Mouse (Mus musculus): ENCODE measurements at regions not wholly inside any gene's neighbourhood (a gene's known extent, or its start where the extent isn't known, plus 50 kb on each side); places are given as distances from the start of the nearest gene placed in this dataset.

DNA sequence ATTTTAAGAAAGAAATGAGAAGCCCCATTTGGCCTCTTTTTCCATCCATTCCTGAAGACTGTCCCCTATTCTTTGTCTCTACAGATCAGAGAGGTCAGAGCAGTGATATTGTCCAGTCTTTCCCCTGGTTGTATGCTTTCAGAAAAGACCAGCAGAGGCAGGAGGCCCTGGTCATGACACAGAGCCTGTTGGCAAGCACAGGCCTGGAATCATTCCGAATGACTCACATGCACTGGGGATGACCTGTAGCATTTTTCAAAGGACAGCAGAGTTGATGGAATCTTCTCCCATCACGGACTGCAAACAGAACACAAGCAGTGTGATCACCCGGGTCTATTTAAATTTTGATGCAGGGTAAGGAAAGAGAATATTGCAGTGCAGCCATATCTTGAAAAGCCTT, 50.2 kb upstream of the Nxt1 start:
- no peak for DNase-seq (ENCODE audit: extremely low spot score, low spot score)

DNA sequence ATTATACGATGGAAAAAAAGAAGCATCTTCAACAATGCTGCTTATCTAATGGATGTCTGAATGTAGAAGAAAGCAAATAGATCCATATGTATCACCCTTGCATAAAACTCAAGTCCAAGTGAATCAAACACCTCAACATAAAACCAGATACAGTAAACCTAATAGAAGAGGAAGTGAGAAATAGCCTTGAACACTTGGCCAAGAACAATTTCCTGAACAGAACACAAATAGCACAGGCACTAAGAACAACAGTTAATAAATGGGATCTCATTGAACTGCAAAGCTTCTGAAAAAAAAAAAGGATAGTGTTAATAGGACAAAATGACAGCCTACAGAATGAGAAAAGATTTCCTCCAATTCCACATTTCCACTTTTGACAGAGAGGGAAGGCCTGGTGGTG, 60.5 kb upstream of the Nxt1 start:
- no peak for DNase-seq (ENCODE audit: extremely low spot score, low spot score)

DNA sequence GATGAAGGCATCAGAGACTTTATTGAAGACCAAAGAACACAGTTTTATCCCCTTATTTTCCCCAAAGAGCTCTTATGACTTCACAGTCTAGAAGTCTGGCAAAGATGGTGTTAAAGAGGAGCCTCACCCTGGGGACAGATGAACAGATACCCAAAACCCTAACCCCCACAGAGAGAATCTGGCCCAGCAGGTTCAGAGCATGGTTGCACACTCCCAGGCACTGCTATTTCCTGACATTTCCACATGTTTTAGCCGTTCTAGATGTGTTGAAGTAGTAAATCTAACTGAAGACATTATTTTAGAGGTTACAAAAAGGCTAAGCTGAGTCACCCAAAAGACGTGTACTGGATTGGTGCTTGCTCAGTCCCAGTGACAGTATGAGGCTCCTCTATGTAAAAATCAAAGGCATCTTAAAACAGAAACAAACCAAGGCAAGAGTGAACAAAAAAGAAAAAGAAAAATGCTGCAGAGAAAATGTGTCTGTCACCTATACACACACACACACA, 66.9 kb upstream of the Nxt1 start:
- DNase-seq (ENCODE audit: extremely low spot score, low spot score) = no peak

DNA sequence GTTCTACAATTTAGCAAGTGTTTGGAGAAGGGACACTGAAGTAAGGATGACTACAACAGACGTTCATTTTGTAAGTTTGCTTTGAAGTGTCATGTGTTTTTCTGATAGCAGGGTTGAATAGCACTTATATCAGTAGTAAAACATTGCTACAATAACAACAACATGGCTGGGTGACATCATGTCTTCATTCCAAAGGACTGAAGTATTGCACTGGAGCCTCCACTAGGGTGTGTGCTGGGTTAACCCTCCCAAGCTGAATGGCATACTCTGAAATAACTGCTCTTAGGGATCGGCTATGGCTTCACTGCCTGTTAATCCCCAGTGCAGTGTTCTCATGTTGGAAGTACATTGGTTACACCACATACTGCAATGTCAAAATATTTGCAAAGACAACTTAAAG, 68.5 kb upstream of the Nxt1 start:
- DNase-seq (ENCODE audit: extremely low spot score, low spot score) = no peak

DNA sequence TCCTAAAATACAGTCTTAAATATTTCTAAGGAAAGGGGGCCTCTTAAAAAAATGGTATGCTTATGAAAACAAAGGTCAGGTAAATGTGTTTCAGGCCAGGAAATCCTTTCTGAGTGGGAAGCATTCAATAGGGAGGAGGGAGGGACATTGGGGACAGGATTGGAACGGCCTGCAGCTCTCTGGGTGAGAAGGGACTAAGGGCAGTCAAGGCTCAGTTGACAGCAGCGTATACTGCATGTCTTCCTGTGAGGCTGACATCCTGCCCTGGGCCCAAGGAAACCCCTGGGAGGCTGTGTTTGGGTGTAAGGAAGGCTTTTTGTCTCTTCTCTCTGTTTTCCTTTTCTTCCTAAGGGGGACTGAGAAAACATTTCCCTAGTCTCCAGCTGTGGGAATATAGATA, 69.1 kb upstream of the Nxt1 start:
- no peak for DNase-seq (ENCODE audit: extremely low spot score, low spot score)

DNA sequence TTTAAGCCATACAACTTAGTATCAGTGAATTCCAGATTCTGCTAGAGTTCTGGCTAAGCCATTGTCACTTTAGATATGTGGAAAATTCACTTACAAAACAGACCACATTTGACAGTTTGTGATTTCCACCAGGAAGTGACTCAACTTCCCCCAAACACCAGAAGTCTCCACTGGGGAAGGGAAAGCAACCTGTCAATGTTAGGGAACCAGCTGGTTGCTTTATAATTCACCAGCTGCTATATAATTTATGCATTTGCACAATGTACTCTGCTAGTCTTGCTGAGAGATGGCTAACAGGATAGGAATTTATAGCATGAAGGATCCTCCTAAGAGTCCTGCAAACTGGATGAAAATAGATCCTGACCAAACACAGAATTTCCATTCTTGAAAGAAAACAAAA, 72.9 kb upstream of the Nxt1 start:
- DNase-seq (ENCODE audit: extremely low spot score, low spot score) = no peak

DNA sequence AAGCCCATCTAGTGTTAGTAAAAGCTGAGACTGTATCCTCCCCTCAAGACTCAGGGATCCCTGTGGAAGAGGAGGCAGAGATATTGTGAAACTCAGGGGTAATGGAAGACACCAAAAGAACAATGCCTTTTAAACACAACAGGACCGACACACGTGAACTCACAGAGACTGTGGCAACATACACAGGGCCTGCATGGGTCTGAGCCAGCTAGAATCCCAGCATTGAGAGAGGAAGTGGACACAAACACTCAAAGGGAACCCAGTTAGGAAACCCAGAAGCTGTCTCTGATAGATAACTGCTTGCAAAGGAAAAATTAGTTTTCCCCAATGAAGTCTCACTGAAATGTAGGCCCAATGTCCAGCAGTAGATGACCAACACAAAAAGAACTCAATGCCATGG, 75.4 kb upstream of the Nxt1 start:
- no peak for DNase-seq (ENCODE audit: extremely low spot score, low spot score)

DNA sequence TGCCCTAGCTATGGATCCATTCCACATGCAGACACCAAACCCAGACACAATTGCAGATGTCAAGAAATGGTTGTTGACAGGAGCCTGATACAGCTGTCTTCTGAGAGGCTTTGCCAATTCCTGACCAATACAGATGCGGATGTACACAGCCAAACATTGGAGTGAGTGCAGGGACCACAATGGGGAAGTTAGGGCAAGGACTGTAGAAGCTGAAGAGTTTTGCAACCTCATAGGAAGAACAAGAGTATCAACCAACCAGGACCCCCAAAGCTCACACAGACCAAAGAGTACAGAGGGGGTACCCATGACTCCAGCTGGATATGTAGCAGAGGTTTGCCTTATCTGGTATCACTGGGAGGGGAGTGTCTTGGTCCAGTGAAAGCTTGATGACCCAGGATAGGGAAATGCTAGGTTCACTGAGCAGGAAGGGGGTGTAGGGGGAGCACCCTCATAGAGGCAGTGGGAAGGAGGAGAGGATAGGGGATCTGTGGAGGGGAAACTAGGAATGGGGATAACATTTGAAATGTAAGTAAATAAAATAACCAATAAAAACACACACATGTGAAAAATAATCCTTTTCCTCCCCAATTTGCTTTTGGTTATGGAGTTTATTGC, 86.6 kb upstream of the Nxt1 start:
- no peak for DNase-seq (ENCODE audit: extremely low spot score, low spot score)

DNA sequence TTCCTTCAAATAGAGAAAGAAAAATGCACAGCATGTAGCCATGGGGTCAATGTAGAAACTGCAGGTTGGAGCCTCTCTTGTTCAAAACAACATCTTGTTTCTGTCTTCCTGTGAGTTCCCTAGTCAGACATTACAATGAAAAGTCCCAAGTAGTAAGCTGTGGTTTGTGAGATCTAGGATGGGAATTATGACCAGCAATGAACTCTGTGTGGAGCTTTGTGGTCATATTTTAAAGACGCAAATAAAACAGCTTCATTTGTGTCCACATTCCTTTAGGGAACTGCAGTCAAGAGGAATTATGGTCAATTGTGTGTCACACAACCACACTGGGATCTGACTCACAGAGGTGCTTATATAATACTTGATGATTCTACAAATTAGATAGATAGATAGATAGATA, 90.2 kb upstream of the Nxt1 start:
- no peak for DNase-seq (ENCODE audit: extremely low spot score, low spot score)

DNA sequence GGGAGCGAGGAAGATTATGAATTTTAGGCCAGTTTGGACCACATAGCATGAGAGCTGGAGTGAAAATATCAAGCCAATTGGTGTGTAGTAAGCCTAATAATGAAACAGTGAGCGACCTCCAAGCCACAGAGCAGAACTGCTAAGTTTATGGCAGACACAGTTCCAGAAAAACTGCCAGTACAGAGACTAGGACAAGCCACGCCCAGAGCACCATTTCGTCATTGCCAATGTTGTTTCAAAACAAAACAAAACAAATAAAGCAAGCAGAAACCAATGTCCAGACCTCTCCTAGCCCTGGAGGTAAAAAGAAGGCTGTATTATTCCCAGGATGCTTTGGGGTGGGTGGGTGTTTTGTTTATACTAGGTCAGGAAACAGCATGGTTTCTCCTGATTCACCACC, 90.7 kb upstream of the Nxt1 start:
- no peak for DNase-seq (ENCODE audit: extremely low spot score, low spot score)

DNA sequence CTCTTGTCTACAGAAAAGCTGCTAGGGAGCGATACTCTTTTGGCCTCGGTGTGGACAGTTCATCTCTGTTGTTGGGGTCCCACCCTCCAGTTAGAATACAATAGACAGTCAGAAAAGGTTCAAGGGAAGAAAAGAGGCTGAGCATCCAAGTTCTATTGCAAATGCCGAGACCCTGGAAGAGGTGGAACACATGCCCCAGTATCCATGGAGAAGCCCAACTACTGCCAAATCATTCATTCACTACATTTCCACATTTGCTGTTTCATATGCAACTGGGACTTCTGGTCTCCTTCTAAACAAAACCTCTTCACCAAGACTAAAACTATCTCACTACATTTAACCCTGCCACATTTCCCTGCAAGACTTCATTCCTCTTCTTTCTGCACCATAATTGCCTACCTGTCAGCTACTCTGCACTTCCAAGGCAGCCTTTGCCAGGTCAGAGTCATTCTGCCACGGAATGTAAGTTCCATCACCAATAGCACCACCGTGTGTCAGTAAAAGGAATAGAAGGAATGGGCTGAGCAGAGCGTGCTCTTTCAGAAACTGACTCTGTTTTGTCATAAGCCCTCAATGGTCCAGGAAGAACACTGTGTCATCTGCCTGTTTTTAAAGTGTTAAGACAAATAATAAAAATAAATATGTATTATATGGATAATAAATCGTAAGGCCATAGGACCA, 92.0 kb upstream of the Nxt1 start:
- no peak for DNase-seq (ENCODE audit: extremely low spot score, low spot score)

DNA sequence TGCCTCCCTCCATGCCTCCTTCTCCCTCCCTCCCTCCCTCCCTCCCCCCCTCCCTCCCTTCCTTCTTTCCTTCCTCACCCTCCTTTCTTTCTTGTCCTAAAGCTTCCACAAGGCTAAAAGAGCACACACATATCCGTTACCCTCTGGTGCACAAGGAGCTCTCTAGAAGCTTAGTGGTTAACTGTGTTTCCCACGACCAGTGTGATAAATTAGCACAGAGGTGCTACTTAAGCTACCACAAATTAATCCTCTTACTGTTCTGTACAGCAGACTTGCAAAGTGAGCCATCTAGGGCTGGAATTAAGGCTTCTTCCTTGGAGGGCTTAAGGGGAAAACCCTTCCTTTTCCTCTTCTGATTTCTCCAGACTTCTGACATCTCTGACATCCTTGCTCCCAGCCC, 92.8 kb upstream of the Nxt1 start:
- DNase-seq (ENCODE audit: extremely low spot score, low spot score) = no peak

DNA sequence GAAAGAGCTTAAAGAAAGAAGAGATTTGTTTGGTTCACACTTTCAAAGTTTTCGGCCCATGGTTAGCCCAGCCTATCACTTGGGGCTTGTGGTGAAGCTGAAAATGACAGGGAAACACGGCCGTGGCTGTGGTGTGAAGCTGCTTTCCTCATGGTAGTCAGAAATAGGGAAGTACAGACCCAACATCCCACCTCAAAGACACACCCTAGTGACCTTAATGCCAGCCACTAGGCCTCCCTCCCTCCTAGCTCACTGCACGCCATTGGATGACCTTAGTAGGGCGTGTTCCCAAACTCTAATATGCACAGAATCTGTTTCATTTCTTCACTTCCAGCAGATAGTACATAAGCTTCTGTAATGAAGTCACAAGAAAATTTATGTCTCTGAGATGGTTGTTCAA, 93.4 kb upstream of the Nxt1 start:
- no peak for DNase-seq (ENCODE audit: extremely low spot score, low spot score)

DNA sequence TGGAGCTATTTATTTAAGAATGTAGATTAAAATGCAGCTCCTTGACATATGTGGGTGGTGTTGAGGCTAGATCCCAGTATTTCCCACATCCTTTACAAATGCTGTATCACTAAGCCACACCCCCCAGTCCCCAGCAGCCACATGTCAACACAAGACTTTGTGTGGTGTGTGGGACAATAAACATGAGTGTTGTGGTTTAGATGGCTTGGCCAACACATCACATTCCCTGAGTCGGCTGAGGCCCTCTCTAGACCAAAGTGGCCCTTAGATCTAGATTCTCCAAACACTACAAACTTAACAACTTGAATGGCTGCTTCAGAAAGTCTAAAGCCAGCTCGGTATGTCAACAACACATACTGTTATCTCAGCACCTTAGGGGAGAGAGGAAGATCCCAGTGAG, 94.2 kb upstream of the Nxt1 start:
- no peak for DNase-seq (ENCODE audit: extremely low spot score, low spot score)

DNA sequence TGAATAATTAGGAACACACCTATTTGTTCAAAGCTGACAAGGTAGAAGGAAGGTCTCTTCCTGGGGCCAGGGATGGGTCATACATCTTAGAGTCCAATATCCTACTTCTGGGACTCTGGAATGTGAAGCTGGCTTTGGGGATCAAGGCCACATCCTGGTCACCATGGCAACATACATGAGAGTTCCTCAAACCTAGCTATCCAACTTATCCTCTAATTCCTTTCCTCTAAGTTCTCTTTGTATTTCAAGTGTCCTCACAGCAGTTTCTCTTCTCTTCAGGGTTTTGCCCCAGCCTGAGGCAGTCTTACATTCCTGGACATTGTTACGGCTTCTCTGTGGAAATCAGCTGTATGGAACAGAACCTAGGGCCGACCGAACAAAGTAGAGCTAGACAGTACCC, 97.0 kb upstream of the Nxt1 start:
- no peak for DNase-seq (ENCODE audit: extremely low spot score, low spot score)

DNA sequence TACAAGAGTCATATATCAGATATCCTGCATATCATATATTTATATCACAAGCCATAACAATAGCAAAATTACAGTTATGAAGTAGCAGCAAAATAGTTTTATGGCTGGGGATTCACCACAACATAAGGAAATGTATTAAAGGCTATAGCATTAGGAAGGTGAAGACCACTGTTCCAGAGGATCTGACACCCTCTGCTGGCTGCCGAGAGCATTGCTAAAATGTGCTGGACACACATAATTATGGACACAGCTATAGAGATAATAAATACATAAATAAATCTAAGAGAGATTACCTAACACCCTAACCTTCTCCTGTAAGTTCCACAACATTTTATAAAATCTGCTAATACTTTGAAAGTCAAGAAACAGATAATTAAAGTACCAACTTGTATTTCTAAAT, 100.2 kb upstream of the Nxt1 start:
- peak; percentile 45 for DNase-seq (ENCODE audit: extremely low spot score, low spot score)

DNA sequence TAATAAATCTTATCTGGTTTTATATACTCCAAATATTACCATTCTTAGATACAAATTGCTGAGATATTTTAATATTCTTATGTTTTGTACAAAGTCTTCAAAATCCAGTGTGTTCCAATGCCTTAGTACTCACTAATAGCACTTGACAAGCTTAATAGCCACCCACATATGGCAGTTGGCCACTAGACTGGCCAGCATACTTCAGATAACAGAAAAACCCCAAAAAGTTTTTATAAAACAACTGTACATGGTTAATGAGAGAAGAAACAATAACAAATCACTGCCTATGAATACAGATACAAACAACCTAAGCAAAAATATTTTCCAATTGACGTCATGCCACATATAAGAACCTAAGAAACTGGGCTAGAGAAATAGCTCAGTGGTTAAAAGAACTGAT, 100.8 kb upstream of the Nxt1 start:
- no peak for DNase-seq (ENCODE audit: extremely low spot score, low spot score)

DNA sequence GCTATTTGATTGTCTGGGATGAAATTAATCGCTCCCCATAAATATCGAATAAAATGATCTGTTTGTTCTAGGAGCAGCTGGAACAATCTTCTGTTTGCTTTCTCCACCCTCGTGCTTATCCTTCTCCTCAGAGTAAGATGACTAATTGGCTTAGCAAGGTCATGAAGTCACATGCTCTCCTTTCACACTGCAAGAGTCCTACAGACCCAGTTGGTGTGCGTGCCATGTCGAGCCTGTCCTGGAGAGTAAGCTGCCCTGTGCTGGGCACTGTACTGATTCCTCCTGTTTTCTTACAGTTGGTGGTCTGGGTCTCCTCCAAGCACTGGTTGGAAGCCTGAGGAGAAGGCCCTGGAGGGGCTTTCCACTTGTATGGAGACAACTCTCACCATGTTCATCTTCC, 101.4 kb upstream of the Nxt1 start:
- no peak for DNase-seq (ENCODE audit: extremely low spot score, low spot score)

DNA sequence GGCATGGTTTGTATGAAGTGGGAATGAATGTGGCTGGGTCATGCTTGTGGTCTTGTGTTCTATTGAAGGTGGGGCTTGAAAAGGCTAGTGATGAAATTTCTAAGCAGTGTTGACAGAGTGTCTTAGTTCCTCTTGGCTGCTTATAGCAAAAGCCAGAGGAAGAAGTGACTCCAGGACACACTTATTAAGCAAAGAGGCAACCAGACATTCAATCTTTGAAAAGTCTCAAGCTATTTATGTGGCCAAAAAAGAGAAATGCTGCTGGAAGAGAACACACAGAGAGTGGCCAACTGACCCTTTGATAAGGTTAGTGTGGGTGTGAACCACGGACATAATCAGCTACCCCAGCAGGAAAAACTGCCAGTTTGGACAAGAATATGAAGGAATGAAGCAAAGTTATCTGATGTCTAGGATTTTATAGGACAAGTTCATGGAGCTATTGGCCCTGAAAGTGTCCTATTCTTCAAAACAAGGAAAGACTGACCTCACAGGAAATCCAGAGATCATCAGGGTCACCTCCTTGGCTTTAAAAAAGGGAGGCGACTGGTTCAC, 104.4 kb upstream of the Nxt1 start:
- DNase-seq (ENCODE audit: extremely low spot score, low spot score) = no peak

DNA sequence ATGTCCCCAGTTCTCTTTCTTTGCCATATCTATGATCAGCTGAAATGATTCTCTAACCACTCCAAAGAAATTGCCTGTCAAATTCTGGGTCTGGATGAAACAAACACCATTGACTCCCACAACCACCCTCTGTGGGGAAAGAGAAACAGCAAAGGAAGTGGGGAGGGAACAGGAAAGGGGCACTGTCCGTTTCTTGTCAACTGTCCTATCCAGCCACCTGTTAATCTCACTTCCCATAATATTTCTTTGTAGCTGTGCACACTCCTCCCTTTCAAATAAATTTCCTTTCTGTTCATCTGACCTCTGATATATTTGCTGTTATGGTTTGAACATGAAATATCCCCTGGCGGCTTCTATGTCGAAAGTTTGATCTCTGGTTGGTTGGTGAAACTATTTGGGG, 109.0 kb upstream of the Nxt1 start:
- DNase-seq (ENCODE audit: extremely low spot score, low spot score) = no peak

DNA sequence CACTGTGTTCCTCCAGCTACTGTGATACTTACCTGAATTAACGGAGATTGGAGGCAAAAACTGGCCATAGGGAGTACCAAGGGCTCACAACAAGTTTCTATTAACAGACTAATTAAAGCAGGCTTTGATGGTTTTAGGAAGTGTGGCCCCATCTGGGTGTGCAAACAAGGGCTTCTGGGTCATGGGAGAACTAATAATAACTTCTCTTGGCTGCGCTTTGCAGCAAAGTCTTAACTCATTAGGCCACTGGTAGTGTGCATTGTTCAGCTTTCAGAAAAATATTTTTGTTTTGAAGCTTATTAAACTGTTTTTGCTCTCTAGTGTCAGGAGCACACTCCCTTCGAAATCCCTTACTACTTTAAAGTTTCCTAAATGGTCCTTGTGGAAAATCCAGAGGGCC, 110.4 kb upstream of the Nxt1 start:
- DNase-seq (ENCODE audit: extremely low spot score, low spot score) = no peak

DNA sequence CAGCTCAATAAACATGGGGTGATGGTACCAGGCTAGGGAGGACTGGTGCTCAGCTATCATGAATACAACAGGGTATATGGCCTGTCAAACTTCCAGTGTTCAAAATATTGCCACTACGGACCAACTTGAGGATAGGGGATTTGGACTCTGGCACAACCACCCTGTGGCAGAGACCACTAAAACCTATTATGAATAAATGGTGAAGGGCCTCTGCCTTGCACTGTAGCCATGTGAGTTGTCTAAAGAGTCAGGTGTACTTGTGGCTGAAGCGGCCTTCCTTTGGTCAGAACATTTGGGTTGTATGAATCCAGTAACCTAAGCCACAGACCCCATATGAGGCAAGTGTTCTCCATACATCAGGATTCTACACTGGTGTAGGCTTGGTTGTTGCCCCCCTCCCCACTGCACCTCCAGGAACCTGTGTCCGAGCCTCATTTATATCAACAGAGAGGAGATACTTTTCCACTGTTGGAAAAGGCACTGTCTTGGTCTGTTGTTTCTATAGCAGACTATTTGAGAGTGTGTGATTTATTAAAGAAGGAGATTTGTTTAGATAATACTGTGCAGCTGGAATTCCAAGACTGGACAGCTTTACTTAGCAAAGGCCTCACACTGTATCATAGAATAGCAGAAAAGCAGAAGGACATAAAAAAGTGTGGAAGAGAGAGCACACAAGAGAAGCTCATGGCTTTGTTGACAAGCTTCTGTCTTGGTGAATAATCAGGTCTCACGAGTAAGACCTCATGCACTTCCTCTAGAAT, 112.2 kb upstream of the Nxt1 start:
- no peak for DNase-seq (ENCODE audit: extremely low spot score, low spot score)
